Mouse (Mus musculus) skeletal muscle tissue, postnatal 0 days (tissue): Measurements from ENCODE around the gene Vmn1r151. TPM values are rescaled to one million over a fixed set of nuclear protein-coding genes. Genes with fewer than 3 reads are reported as not detected.

ENCODE experiments used
- polyA plus RNA-seq: library from polyadenylated mRNA; unstranded; fragments of >200 nt; fragmentation: Nextera tagmentation; extraction: Ambion mirVana; gene quantifications from 2 replicates; pipeline ENCODE4 v1.2.1, GENCODE M21; 2015

Vmn1r151 gene
- not detected in 2 replicates for polyA plus RNA-seq

DNA sequence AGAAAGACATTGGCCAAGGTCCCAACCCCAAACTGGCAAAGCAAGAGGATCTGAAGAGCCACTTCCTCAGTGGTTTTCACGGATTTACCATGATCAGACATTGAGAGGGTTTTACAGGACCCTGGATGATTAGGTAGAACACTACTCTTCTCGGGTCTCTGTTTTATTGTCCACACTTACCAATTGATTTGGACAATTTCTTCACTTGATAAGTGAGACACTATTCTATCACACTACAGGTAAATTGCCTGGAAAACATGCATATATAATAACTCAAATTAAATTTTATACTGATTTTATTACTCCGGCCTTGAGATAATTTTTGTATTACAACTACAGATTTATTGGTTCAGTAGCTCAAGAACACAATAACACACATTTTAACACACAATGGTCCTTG is at the start of gene Vmn1r151:
Vmn1r151 (minus strand) TSS at position 101 of the 400 bp plus-strand sequence.

DNA sequence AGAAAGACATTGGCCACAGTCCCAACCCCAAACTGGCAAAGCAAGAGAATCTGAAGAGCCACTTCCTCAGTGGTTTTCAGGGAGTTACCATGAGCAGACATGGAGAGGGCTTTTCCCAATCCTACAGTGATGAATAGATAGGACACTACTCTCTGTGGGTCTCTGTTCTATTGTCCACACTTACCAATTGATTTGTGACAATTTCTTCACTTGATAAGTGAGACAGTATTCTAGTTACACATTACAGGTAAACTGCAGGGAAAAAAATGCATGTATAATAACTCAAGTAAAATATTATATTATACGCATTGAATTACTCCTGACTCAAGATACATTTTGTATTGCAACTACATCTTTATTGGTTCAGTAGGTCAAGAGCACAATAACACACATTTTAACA is 35.3 kb upstream of the Vmn1r151 start, which contains the start of gene Gm8677:
Gm8677 (minus strand) TSS at position 101 of the 400 bp plus-strand sequence.

DNA sequence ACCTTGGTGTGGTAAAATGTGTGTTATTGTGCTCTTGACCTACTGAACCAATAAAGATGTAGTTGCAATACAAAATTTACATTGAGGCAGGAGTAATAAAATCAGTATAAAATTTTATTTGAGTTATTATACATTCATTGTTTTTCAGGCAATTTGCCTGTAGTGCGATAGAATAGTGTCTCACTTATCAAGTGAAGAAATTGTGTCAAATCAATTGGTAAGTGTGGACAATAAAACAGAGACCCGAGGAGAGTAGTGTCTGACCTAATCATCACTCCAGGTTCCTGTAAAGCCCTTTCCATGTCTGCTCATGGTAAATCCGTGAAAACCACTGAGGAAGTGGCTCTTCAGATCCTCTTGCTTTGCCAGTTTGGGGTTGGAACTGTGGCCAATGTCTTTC is 23.2 kb upstream of the Vmn1r151 start, which contains the start of gene Vmn1r152:
Vmn1r152 (plus strand) TSS at position 301 of the 400 bp plus-strand sequence.

DNA sequence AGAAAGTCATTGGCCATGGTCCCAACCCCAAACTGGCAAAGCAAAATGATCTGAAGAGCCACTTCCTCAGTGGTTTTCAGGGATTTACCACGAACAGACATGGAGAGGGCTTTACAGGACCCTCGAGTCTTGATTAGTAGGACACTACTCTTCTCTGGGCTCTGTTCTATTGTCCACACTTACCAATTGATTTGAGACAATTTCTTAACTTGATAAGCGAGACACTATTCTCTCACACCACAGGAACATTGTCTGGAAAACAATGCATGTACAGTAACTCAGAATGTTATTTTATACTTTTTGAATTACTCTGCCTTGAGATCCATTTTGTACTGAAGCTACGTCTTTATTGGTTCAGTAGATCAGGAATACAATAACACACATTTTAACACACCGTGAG is 35.5 kb downstream of the Vmn1r151 start, which contains the start of gene Gm10665:
Gm10665 (minus strand) TSS at position 101 of the 400 bp plus-strand sequence.

Other genes with a start within 250 kb of the Vmn1r151 start
- not detected in 2 replicates for gene Gm4187, start 170.0 kb downstream of the Vmn1r151 start, polyA plus RNA-seq
- gene Gm8660, start 128.6 kb downstream of the Vmn1r151 start, polyA plus RNA-seq = not detected in 2 replicates
- gene Vmn1r148, start 86.1 kb downstream of the Vmn1r151 start, polyA plus RNA-seq = not detected in 2 replicates
- not detected in 2 replicates for gene Vmn1r149, start 61.4 kb downstream of the Vmn1r151 start, polyA plus RNA-seq
- gene Gm10665, start 35.6 kb downstream of the Vmn1r151 start, polyA plus RNA-seq = not detected in 2 replicates
- not detected in 2 replicates for gene Vmn1r152, start 23.3 kb upstream of the Vmn1r151 start, polyA plus RNA-seq
- gene Gm8677, start 35.2 kb upstream of the Vmn1r151 start, polyA plus RNA-seq = not detected in 2 replicates
- gene Gm4201, start 65.7 kb upstream of the Vmn1r151 start, polyA plus RNA-seq = not detected in 2 replicates
- not detected in 2 replicates for gene Gm4565, start 88.4 kb upstream of the Vmn1r151 start, polyA plus RNA-seq
- not detected in 2 replicates for gene Vmn1r155, start 158.3 kb upstream of the Vmn1r151 start, polyA plus RNA-seq
- not detected in 2 replicates for gene Gm8693, start 192.6 kb upstream of the Vmn1r151 start, polyA plus RNA-seq
- not detected in 2 replicates for gene Gm4567, start 220.0 kb upstream of the Vmn1r151 start, polyA plus RNA-seq